Mouse (Mus musculus) embryonic fibroblast, embryonic 13.5 days (primary cell): ENCODE results near the gene Rspry1.

Source experiments
- CTCF ChIP-seq: IDR thresholded peaks from 2 replicates; pipeline ENCODE4 v1.5.1; 2011; ENCODE audit warnings: mild to moderate bottlenecking, control low read depth, low read length, moderate library complexity, borderline replicate concordance; ENCODE audit not compliant: insufficient read depth
- POLR2A ChIP-seq: IDR thresholded peaks from 2 replicates; pipeline ENCODE4 v1.6.1; 2011; ENCODE audit warnings: low read depth, mild to moderate bottlenecking, control low read depth, low read length, moderate library complexity

DNA sequence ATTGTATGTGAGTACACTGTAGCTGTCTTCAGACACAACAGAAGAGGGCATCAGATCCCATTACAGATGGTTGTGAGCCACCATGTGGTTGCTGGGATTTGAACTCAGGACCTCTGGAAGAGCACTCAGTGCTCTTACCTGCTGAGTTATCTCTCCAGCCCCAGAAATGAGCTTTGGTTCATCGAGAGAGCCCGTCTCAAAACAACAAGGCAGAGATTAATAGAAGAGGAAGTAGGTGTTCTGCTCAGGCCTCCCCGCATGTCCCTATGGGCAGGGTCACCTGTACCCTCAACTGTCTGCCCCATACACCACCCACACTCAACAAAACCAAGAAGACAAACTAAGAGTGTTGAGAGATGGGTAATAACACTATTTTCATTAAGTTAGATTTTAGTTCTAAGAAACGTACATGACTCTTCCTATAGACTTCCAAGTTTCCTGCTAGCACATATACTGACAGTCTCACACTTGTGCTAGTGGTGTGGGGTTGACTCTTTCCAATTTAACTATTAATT is 98.7 kb downstream of the Rspry1 start:
- TF ChIP-seq CTCF (no peak), POLR2A (no peak)
